Mouse (Mus musculus) MEL-GATA-1-ER (cell line): ENCODE results near the gene Zfhx2.
A peak's percentile ranks its signal among the peaks of the same experiment; 100 is the strongest.

ENCODE experiments used
- DNase-seq: peaks from one replicate; pipeline ENCODE4 v3.0.0-alpha.2; 2012; ENCODE audit warnings: low read depth; ENCODE audit errors: extremely low read depth

The Zfhx2 gene

DNA sequence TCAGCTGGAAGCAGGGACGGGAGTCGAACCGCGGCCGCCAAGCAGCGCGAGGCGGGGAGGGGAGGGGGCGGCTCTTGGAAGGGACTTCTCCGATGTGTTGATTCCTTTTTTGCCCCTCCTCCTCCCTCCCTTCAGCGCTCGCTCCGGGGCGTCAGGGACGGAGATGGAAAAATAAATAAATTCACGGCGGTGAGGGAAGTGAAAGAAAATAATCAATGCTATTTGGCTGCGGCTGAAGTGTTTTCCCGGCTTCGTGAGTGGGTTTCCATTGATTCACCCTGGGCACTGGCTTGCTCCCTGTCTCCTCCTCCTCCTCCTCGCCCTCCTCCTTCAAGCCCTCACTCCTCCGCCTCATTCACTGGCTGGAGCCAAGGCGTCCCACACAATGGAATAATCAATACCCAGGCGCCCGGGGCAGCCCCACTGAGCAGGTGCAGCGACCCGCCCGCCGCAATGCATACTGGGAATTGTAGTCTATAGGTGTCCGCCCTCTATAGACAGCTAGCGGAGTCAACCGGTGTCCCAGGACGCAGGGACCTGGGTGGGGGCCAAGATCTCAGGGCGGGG lies at the start of gene Zfhx2:
TSS of gene Zfhx2 (minus strand) at position 314 of the 567 bp plus-strand sequence.
- peak; percentile 85 for DNase-seq

DNA sequence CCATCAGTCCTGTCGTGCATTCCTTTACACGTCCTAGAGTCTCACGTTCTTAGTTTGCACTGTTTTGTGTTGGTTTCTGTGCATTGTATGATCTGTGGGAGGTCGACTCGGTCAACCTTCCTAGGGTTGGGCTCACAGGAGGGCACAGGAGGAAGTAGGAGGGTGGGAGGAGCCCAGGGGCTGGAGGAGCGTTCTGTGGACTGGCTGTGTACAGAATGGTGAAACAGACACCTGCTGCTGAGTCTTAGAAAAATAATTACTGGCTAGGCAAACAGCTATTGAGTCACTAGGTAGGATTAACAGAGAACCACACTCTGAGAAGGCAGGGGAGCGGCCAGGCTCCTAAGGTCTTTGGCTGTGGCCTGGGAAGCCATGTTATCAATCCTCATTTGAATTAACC lies 47.2 kb upstream of the Zfhx2 start:
- DNase-seq = no peak

DNA sequence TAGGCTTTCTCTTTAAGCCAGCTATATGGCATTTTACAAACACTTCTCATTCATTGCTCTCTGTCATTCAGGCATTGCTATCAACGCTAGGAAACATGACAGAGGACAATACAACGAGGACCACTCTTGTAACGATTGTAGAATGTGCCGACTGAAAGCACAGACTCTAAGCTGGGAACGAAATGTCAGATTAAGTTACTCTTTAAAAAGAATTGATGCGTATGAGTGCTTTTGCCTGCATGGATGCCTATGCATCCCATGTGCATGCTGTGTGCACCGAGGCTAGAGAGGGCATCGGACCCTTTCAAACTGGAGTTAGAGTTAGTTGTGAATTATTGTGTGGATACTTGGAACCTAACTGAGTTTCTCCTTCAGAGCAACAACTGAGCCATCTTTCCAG lies 43.6 kb upstream of the Zfhx2 start:
- no peak for DNase-seq

DNA sequence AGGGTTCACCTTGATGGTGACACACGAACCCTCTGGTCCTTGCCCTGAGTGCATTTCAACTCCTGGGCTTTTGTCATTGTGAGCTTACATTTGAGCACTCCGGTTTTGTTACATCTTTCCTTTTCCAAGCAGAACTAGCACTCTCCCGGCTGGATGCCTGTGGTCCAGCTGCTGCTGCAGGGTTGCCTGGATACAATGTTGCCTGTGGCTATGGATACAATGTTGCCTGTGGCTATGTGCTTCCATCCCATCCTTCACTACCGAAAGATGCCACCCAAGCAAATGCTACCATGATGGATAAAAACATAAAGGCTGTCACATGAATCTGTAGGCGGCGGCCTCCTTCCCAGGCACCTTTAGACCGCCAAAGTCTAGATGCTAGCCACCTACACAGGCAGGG lies 34.4 kb upstream of the Zfhx2 start:
- DNase-seq = no peak

DNA sequence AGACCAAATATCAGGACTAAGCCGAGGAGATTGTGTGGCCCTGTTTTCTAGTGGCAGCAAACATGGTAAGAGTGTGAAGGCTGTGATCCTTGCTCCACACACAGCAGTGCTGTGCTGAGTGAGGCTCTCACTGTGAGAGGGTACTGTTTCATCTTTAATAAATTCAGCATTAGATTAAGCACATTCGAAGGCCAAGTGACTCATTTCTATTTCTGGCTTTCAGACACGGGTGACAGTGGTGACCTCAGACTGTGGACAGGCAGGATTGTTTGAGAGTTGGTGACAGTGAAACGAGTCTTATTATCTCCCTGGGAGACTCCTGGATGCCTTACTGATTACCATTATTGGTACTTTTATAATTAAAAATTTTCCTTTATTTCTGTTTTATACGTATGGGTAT lies 33.6 kb upstream of the Zfhx2 start:
- no peak for DNase-seq

DNA sequence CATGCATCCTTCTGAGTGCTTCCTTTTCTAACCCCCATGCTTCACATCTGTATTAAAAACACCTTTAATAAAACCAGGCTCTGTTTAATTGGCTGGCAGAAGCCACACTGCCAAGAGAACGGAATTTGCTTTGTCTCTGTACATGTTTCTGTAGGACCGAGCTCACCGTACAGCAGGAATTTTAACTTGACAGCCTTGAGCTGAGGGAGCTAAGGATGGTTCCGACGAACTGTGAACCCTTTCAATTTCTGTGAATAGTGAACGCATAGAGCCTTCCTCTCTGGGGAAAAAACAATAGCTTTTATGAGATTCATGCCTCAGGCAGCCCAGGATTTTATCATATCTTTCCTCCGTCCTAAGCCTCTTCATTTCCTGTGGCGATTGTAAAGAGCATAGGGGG lies 30.2 kb upstream of the Zfhx2 start:
- DNase-seq = no peak

DNA sequence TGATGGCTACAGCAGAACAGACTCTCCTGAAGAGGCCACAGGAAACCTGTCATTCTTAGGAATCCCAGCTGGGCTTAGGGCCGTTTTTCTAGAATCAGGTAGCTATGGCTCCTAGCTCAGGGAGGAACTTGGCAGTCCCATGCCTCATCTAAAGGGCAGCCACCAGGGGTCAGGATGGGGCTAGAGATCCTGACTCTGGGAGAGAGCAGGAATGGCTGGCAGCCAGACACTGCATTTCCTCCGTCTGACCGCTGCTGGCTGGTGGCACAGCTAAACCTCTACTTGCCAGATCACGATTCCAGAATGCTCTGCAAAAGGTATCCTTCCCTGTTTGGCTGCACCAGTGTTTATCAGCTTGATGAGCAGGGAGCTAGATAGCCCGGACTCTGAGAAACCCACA lies 29.8 kb upstream of the Zfhx2 start:
- DNase-seq = peak; percentile 15

DNA sequence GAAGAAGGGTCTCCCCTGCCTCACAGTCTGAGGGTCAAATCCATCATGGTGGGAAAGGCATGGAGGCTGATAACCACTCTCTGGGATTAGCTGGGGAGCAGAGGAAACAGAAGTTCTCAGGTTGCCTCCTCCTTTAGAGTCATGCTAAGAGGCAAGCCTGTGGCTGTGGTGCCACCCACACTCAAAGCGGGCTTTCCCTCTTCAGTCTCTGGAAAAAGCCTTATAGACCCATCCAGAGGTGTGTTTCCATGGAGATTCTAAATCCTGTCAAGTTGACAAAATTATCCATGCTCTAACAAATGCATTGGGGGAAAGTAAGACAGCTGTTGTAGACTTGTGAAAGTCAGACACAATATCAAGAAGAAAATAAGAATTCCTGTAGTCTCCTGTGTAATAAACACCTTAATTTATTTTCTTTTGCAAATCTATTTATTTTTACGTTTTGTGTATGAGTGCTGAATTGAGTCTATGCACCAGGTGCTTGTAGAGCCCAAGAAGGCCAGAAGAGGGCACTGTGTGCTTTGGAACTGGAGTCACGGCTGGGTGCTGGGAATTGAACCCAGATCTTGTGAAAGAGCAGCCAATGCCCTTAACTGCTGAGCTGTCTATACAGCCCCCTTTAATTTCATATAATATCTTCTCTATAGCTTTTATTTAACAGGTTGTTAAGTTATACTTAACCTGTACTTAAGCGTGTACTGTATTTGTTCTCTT lies 27.5 kb upstream of the Zfhx2 start:
- peak; percentile 15 for DNase-seq

DNA sequence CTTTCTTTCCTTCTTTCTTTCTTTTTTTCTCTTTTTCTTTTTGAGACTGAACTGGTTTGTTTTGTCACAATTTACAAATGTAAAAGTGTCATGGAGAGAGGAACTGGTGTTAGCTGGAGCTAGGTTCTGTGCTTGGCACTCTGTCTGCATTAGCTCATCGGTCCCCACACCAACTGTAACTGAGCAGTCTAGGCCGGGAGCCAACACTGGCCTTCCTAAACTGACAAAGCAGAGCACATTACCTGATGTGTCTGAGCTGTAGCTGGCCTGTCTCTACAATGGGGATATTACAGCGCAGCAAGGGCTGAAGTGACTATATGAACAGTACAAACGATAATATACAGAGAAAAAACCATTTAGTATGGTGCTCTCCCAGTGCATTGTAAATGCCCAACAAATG lies 26.7 kb upstream of the Zfhx2 start:
- DNase-seq = no peak

DNA sequence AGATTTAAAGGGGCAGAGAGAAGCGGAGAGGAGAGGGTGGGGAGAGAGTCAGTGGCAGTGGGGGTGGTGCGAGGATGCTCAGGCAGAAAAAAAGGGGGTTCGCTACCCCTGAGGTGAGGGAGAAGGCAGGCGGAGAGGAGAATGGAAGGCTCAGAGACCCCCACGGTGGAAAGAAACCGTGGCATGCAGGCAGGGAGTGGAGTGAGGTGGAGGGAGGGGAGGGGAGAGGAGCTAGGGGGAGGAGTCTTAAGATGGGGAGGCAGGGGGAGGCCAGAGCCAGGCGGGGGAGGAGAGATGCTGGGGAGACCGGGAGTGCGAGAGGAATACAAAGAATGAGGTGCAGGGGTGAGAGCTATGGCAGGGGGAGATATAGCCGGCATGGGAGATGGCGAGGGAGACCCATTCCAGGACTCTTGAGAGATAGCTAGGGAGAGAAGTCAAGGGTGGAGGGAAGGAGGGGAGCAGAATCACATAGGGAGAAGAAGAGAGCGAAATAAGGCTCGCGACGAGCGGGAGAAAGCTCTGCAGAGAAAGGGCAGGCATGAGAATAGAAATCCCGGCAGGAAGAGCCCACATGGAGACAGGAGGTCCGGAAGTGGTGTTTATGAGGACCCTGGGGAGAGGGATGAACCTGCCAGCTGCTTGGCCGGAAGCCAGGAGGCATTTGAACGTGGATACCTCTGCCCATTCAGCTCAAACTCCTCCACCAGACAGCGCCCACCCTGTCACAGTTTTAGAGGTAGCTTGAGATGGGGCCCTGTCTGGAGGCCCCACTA lies 24.5 kb upstream of the Zfhx2 start, which contains the start of gene Jph4:
TSS of gene Jph4 (minus strand) at position 511 of the 776 bp plus-strand sequence.
- no peak for DNase-seq

DNA sequence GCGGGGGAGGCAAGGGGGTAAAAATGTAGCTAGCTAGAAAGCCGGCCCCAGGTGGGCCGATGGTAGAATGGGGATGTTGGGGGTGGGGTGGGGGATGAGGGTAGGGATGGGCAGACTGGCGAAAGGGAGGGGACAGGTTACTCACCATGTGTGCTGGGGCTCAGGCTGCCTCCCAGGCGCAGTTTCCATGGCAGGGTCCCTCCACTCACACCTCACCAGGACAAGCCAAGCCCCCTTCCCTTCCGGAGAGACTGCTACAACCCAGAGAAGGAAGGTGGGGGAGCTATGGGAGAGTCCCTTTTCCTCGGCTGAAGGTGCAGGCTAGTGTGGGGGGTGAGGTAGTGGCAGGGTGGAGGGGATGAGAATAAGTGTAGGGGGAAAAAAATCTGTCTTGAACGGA lies 23.7 kb upstream of the Zfhx2 start:
- no peak for DNase-seq

DNA sequence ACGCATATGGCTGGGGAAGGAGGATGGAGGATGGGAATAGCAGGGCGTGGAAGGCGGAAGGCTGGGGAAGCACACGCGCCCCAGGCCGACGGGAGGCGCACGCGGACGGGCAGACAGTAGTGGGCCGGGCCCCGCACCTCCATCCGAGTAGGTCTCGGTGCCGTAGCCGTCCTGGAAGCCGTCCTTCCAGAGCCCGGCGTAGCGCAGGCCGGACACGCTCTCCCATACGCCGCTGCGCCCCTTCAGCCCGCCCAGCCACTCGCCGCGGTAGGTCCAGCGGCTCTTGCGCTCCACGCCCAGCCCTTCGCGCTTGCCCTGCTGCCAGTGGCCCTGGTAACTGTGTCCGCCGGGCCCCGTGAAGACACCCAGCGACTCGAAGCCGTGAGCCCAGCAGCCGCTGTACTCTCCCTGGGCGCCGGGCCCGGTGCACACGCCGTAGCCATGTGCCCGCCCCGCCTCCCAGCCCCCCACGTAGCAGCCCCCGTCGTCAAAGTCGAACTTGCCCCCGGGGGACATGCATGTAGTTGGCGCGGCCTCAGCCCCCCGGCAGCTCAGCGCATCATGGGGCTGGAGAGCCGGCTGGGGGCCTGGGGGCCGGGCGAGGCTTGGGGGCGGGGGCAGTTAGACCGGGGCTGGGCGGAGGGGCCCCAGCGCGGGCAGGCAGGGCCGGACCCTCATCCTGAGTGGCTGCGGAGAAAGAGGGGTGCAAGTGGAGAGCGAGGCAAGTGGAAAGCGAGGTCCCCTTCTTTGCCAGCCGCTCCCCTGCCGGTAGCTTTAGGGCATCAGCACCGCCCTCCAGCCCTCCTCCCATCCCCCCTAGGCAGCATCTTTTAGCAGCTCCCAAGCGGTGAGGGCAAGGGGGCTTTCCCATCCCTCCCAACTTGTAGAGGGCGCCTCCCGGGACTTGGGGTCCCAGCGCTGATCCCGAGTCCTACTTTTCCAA lies 22.9 kb upstream of the Zfhx2 start:
- DNase-seq = no peak

DNA sequence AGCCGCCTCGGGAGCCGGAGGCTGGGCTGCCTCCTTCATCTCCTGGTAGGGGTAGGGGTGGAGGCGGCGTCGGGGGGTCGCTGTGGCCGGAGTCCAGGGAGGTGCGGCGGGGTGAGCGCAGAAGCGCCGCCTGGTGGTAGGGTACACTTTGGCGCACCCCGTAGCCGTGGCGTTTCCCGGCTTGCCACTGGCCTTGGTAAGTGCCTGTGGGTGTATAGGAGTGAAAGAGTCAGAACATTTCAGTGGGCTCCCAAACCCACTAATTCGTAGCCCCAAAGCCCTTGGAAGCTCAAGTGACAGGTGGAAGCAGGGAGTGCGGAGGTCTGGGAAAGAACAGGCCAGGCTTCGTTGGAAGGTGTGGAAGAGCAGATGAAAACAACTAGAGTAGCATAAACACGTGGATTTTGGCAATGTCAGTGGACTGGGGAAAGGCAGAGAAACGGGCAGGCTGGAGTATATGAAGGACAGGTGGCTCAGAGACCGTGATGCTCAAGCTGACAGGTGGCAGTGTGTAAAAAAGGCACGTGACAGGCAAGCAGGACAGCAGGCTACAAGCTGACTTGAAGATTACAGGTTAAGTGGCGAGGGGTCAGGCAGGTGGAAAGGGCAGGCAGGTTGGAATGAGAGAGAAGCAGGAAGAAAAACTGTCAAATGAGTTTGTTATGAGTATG lies 22.0 kb upstream of the Zfhx2 start:
- no peak for DNase-seq

DNA sequence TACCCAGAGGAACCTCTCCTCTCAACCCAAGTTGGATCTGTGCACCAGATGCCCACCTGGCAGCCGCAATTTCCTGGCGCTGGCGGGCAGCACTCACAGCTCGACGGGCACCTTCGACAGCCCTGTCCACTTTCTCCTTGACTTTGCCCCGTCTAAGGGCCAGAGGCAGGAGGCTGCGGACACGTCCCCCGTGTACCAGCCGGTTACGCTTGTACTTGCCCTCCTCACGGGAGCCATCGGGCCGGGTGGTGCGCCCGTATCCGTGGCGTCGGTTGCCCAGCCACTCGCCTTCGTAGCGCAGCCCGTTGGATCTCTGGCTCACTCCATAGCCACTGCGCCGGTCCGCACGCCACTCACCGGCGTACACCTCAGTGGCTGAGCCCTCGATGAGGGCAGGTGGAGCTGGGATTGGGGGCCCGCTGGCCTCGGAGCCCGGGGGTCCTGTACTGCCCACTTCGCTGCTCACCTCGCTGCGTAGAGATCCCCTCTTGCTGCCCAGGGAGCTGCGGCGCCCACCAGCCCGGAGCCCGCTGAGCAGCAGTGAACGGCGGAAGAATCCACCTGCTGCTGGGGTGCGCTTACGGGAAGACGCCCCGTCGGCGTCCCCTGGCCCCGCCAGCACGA lies 21.3 kb upstream of the Zfhx2 start:
- DNase-seq = no peak

DNA sequence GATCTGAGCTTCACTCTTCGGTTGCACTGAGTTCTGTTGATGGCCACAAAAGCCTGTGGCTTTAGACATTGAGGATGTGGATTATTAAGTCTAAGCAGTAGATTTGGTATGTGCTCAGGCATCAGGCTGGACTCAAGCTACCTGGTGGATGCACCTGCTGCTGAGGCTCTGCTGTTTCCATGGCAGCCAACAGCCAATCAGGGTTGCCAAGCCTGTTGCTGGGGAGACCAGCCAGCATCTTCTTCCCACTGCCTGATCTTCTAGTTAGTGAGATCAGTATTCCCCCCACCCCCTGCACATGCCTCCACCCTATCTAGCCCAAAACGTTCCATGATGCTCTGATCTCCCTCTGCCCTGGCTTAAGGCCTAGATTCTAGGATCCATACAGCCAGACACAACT lies 19.6 kb upstream of the Zfhx2 start:
- DNase-seq = no peak

DNA sequence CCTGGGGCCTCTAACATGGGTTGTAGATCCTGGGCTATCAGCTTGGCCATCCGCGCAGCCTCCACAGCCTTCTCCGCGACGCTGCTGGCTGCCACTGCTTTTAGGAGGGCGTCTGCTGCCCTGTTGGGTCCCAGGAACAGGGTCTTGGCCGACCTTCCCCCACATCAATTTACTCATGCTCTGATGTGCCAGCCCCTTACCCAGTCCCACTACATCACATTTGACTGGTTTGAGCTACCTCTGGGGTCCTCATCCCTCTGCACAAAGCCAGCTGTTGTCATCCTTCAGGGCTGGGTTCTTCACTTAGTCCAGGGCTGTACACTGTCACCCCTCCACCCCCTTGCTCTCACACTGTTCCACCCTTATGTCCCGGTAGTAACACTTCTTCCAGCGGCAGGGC lies 18.0 kb upstream of the Zfhx2 start:
- no peak for DNase-seq

DNA sequence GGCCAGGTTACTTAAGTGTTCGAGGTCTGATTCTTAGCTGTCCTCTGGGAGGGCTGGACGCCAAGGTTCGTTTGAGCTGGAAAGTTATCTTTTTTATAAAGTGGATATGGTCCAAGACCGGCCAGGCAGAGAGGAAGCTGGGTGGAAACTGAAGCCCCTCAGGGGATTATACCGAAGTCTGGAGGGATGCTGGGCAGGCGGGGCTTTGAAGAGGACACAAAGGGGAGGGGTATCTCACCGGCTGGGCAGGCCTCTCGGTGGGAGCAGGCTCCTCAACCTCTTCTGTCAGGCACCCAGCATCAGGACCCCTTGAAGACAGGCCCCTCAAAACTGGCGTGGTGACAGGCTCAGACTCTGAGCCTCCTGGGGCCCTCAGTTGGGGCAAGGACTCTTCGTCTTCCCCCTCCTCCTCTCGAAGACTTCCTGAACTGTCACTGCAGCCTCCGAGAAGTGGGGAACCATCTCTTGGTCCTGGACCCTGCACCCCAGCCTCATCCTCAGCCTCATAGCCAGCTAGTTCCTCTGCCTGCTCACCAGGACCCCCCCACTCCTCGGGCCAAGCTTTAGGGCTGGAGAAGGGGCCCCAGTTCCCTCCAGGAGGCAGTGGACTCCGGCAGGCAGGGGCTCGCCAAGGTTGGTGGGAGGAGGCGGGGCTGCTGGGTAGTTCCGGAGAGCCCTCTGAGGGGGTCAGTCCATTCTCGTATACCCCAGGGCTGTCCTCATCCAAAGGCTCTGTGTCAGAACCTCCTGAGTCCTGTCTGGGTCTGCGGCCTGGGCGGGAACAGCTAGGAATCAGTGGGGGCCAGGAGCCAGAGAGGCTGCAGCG lies 17.1 kb upstream of the Zfhx2 start:
- no peak for DNase-seq

DNA sequence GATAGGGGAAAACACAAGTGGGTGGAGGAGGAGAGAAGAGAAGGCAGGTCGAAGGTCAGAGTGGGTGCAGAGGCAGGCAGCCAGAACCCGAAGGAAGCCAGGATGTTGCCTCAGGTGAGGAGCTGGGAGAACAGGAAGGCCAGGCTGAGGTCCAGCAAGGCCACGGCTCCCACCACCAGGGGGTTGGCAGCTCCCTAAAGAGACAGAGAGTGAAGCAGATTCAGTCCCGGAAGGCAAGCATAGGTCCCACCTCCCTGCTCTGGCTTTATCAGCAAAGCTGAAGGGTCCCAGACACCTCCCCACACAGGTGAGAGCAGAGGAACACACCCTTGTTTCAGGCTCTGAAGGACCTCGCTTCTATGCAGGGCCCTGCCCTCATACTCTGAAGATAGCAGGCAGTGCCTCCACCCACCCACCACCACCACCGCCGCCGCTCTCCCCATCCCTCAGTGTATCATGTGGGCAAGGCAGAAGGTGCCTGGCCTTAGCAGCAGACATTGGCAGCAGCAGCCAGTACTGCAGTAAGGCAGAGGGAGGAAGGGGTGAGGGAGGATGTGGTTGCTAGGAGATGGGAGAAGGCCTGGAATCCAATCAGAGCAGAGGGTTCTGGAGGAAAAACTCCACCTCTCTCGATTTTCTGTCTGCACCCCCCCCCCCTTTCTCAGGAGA lies 16.2 kb upstream of the Zfhx2 start:
- DNase-seq = no peak

DNA sequence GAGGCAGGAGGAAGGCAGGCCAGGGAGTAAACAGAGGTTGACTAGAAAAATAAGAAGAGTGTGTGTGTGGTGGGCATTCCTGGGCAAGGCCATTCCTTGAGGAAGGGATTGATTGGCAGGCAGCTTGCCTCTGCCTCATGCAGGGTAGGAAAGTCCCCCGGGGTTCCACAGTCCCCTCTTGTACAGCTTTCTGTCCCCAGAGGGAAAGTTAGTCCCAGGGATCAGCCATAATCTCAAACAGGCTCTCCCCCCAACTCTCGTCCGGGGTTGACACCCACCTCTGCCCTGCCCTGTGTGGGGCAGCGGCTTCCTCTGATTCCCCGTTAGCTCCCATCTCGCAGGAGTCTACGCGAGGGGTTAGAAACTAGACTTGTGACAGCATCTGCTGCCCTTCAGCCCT lies 14.9 kb upstream of the Zfhx2 start:
- no peak for DNase-seq
